Mouse (Mus musculus): Measurements from ENCODE around the gene Rin2. TPM values are rescaled to one million over a fixed set of nuclear protein-coding genes. Genes with fewer than 3 reads are reported as not detected.

Gene Rin2
- polyA plus RNA-seq, 1 experiment, result 9.3 TPM

- H3K4me3 ChIP-seq (ENCODE audit: insufficient read depth, poor library complexity, severe bottlenecking), result no peak overlapping the region
- H3K79me3 ChIP-seq (ENCODE audit: low read depth), result no peaks in the 10 kb centered on the region
- H3K79me2 ChIP-seq (ENCODE audit: control insufficient read depth, insufficient read depth), result no peaks in the 10 kb centered on the region
- H3K27me3 ChIP-seq (ENCODE audit: control insufficient read depth, insufficient read depth, insufficient read length), result no peaks in the 10 kb centered on the region
- no peaks in the 10 kb centered on the region for H3K36me3 ChIP-seq (ENCODE audit: control insufficient read depth, insufficient read depth)
- no peak overlapping the region for H3ac ChIP-seq (ENCODE audit: control insufficient read depth, insufficient read length, low read depth)
- TF ChIP-seq MYOG (IDR thresholded peaks at IDR 0.05; ENCODE audit: control insufficient read depth, extremely low read depth, insufficient read length) (no peak), CTCF (IDR thresholded peaks at IDR 0.05; ENCODE audit: control insufficient read depth, insufficient read depth, insufficient read length) (no peak), MYOD1 (IDR thresholded peaks at IDR 0.05; ENCODE audit: control insufficient read depth, insufficient read length, low read depth) (no peak), FOSL1 (IDR thresholded peaks at IDR 0.05; ENCODE audit: insufficient read depth, low read length, poor library complexity, severe bottlenecking) (no peak), MAX (IDR thresholded peaks at IDR 0.05) (no peak), CEBPB (IDR thresholded peaks at IDR 0.05; ENCODE audit: low read depth) (no peak), USF1 (IDR thresholded peaks at IDR 0.05; ENCODE audit: low read depth) (no peak)
Measured at GRCm38 (mm10) chr2:145804524-145804923, 129.5 kb downstream of the Rin2 start.

GRCm38 (mm10) chr2:145807276-145807675 lies 132.3 kb downstream of the Rin2 start:
- no peaks in the 10 kb centered on the region for H3K79me2 ChIP-seq (ENCODE audit: control insufficient read depth, insufficient read depth)
- H3K4me3 ChIP-seq (ENCODE audit: insufficient read depth, poor library complexity, severe bottlenecking), result no peak overlapping the region
- no peak overlapping the region for H3ac ChIP-seq (ENCODE audit: control insufficient read depth, insufficient read length, low read depth)
- no peaks in the 10 kb centered on the region for H3K79me3 ChIP-seq (ENCODE audit: low read depth)
- no peaks in the 10 kb centered on the region for H3K36me3 ChIP-seq (ENCODE audit: control insufficient read depth, insufficient read depth)
- no peak for TF ChIP-seq USF1 (IDR thresholded peaks at IDR 0.05; ENCODE audit: low read depth)
- no peak for TF ChIP-seq MAX (IDR thresholded peaks at IDR 0.05)
- no peak for TF ChIP-seq MYOD1 (IDR thresholded peaks at IDR 0.05; ENCODE audit: control insufficient read depth, insufficient read length, low read depth)
- no peak for TF ChIP-seq MYOG (IDR thresholded peaks at IDR 0.05; ENCODE audit: control insufficient read depth, extremely low read depth, insufficient read length)
- TF ChIP-seq CTCF (IDR thresholded peaks at IDR 0.05; ENCODE audit: control insufficient read depth, insufficient read depth, insufficient read length), result no peak
- TF ChIP-seq FOSL1 (IDR thresholded peaks at IDR 0.05; ENCODE audit: insufficient read depth, low read length, poor library complexity, severe bottlenecking), result no peak
- TF ChIP-seq CEBPB (IDR thresholded peaks at IDR 0.05; ENCODE audit: low read depth), result no peak
- H3K27me3 ChIP-seq (ENCODE audit: control insufficient read depth, insufficient read depth, insufficient read length), result no peaks in the 10 kb centered on the region

- Histone ChIP-seq H3ac (ENCODE audit: control insufficient read depth, insufficient read length, low read depth) (no peak overlapping the region), H3K36me3 (ENCODE audit: control insufficient read depth, insufficient read depth) (no peaks in the 10 kb centered on the region), H3K79me2 (ENCODE audit: control insufficient read depth, insufficient read depth) (no peaks in the 10 kb centered on the region), H3K79me3 (ENCODE audit: low read depth) (no peaks in the 10 kb centered on the region), H3K4me3 (ENCODE audit: insufficient read depth, poor library complexity, severe bottlenecking) (no peak overlapping the region), H3K27me3 (ENCODE audit: control insufficient read depth, insufficient read depth, insufficient read length) (no peaks in the 10 kb centered on the region)
- TF ChIP-seq MAX (IDR thresholded peaks at IDR 0.05), result no peak
- no peak for TF ChIP-seq MYOD1 (IDR thresholded peaks at IDR 0.05; ENCODE audit: control insufficient read depth, insufficient read length, low read depth)
- no peak for TF ChIP-seq CEBPB (IDR thresholded peaks at IDR 0.05; ENCODE audit: low read depth)
- TF ChIP-seq CTCF (IDR thresholded peaks at IDR 0.05; ENCODE audit: control insufficient read depth, insufficient read depth, insufficient read length), result no peak
- no peak for TF ChIP-seq USF1 (IDR thresholded peaks at IDR 0.05; ENCODE audit: low read depth)
- TF ChIP-seq MYOG (IDR thresholded peaks at IDR 0.05; ENCODE audit: control insufficient read depth, extremely low read depth, insufficient read length), result no peak
- no peak for TF ChIP-seq FOSL1 (IDR thresholded peaks at IDR 0.05; ENCODE audit: insufficient read depth, low read length, poor library complexity, severe bottlenecking)
Measured at GRCm38 (mm10) chr2:145808251-145808650, 133.2 kb downstream of the Rin2 start.

DNA sequence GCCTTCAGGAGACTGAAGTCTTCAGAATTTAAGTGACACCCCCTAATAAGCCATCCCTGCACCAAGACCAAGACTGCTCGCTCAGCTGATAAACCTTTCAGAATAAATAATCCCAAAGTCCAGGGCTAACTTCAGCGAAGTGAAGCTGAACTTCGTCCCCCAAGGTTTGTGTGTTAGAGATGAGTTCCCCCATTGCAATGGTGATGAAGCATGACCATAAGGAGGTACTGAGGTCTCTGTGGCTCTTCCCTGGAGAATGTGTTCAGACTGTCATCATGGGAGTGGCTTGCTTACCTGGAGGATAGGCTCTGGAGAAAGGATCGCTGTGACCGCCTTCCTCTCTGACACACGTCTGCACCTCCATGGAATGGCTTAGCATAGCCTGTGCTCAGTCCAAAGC lies 133.7 kb downstream of the Rin2 start:
- TF ChIP-seq CTCF (IDR thresholded peaks at IDR 0.05; ENCODE audit: control insufficient read depth, insufficient read depth, insufficient read length) (no peak), MYOD1 (IDR thresholded peaks at IDR 0.05; ENCODE audit: control insufficient read depth, insufficient read length, low read depth) (no peak)
- Histone ChIP-seq H3K36me3 (ENCODE audit: control insufficient read depth, insufficient read depth) (no peaks in the 10 kb centered on the region), H3K79me2 (ENCODE audit: control insufficient read depth, insufficient read depth) (no peaks in the 10 kb centered on the region), H3K79me3 (ENCODE audit: low read depth) (no peaks in the 10 kb centered on the region), H3ac (ENCODE audit: control insufficient read depth, insufficient read length, low read depth) (no peak overlapping the region), H3K4me3 (ENCODE audit: insufficient read depth, poor library complexity, severe bottlenecking) (no peak overlapping the region), H3K27me3 (ENCODE audit: control insufficient read depth, insufficient read depth, insufficient read length) (no peaks in the 10 kb centered on the region)

- TF ChIP-seq MYOD1 (IDR thresholded peaks at IDR 0.05; ENCODE audit: control insufficient read depth, insufficient read length, low read depth), result no peak
- TF ChIP-seq CTCF (IDR thresholded peaks at IDR 0.05; ENCODE audit: control insufficient read depth, insufficient read depth, insufficient read length), result peak; percentile 2
- no peak for TF ChIP-seq FOSL1 (IDR thresholded peaks at IDR 0.05; ENCODE audit: insufficient read depth, low read length, poor library complexity, severe bottlenecking)
- no peak for TF ChIP-seq CEBPB (IDR thresholded peaks at IDR 0.05; ENCODE audit: low read depth)
- H3K27me3 ChIP-seq (ENCODE audit: control insufficient read depth, insufficient read depth, insufficient read length), result no peaks in the 10 kb centered on the region
- H3K79me3 ChIP-seq (ENCODE audit: low read depth), result no peaks in the 10 kb centered on the region
- no peak overlapping the region for H3ac ChIP-seq (ENCODE audit: control insufficient read depth, insufficient read length, low read depth)
- no peaks in the 10 kb centered on the region for H3K36me3 ChIP-seq (ENCODE audit: control insufficient read depth, insufficient read depth)
- H3K4me3 ChIP-seq (ENCODE audit: insufficient read depth, poor library complexity, severe bottlenecking), result no peak overlapping the region
- H3K79me2 ChIP-seq (ENCODE audit: control insufficient read depth, insufficient read depth), result no peaks in the 10 kb centered on the region
Measured at GRCm38 (mm10) chr2:145810676-145811075, 135.7 kb downstream of the Rin2 start.

GRCm38 (mm10) chr2:145812818-145813217 lies 137.8 kb downstream of the Rin2 start:
- Histone ChIP-seq H3ac (ENCODE audit: control insufficient read depth, insufficient read length, low read depth) (no peak overlapping the region), H3K4me3 (ENCODE audit: insufficient read depth, poor library complexity, severe bottlenecking) (no peak overlapping the region), H3K27me3 (ENCODE audit: control insufficient read depth, insufficient read depth, insufficient read length) (no peaks in the 10 kb centered on the region), H3K79me3 (ENCODE audit: low read depth) (no peaks in the 10 kb centered on the region), H3K79me2 (ENCODE audit: control insufficient read depth, insufficient read depth) (no peaks in the 10 kb centered on the region), H3K36me3 (ENCODE audit: control insufficient read depth, insufficient read depth) (no peaks in the 10 kb centered on the region)
- TF ChIP-seq CTCF (IDR thresholded peaks at IDR 0.05; ENCODE audit: control insufficient read depth, insufficient read depth, insufficient read length) (no peak), USF1 (IDR thresholded peaks at IDR 0.05; ENCODE audit: low read depth) (no peak), MYOD1 (IDR thresholded peaks at IDR 0.05; ENCODE audit: control insufficient read depth, insufficient read length, low read depth) (no peak), CEBPB (IDR thresholded peaks at IDR 0.05; ENCODE audit: low read depth) (no peak), FOSL1 (IDR thresholded peaks at IDR 0.05; ENCODE audit: insufficient read depth, low read length, poor library complexity, severe bottlenecking) (no peak), MYOG (IDR thresholded peaks at IDR 0.05; ENCODE audit: control insufficient read depth, extremely low read depth, insufficient read length) (no peak), MAX (IDR thresholded peaks at IDR 0.05) (no peak)
